Mouse (Mus musculus) thymus, adult 2 months (tissue): Measurements from ENCODE around the gene Arf6. TPM values are rescaled to one million over a fixed set of nuclear protein-coding genes. Genes with fewer than 3 reads are reported as not detected.

Experiments
- DNase-seq: peaks from one replicate; pipeline ENCODE4 v3.0.0; 2021
- H3K27ac ChIP-seq: fragments of 200-500 bp; 2 replicates; pipeline ENCODE4 v1.5.1; 2012; ENCODE audit warnings: low read length, control low read depth; ENCODE audit not compliant: control insufficient read depth, insufficient read depth
- H3K27me3 ChIP-seq: fragments of 200-500 bp; 2 replicates; pipeline ENCODE4 v1.6.1; 2012; ENCODE audit warnings: mild to moderate bottlenecking, low read length, moderate library complexity, mixed read lengths; ENCODE audit not compliant: control insufficient read depth, insufficient read depth
- H3K36me3 ChIP-seq: fragments of 200-500 bp; 2 replicates; pipeline ENCODE4 v1.6.1; 2012; ENCODE audit warnings: mild to moderate bottlenecking, low read length, moderate library complexity; ENCODE audit not compliant: control insufficient read depth, insufficient read depth
- H3K4me1 ChIP-seq: fragments of 200-500 bp; replicated peaks from 2 replicates; pipeline ENCODE4 v1.6.1; 2012; ENCODE audit warnings: low read length; ENCODE audit not compliant: control insufficient read depth, insufficient read depth
- H3K4me3 ChIP-seq: fragments of 200-500 bp; 2 replicates; pipeline ENCODE4 v1.5.1; 2012; ENCODE audit warnings: mild to moderate bottlenecking, low read length, control low read depth, moderate library complexity; ENCODE audit not compliant: control insufficient read depth, insufficient read depth
- CTCF ChIP-seq: fragments of 200-500 bp; IDR thresholded peaks from 2 replicates; pipeline ENCODE4 v1.5.1; 2012; ENCODE audit warnings: mild to moderate bottlenecking, control low read depth, low read length, moderate library complexity, borderline replicate concordance; ENCODE audit not compliant: control insufficient read depth, poor library complexity, insufficient read depth; ENCODE audit errors: extremely low read depth
- POLR2A ChIP-seq: fragments of 200-500 bp; IDR thresholded peaks from 2 replicates; pipeline ENCODE4 v1.6.1; 2012; ENCODE audit warnings: mild to moderate bottlenecking, low read length, control low read depth, moderate library complexity; ENCODE audit not compliant: control insufficient read depth, poor library complexity, insufficient read depth; ENCODE audit errors: extremely low read depth
- WGBS: fragments of 180-500 bp; shearing (Covaris S2); methylation state at CpG from one replicate; pipeline ENCODE4 v1.1.7; 2018; 5-methylcytosine and 5-hydroxymethylcytosine counted together
- polyA plus RNA-seq: library from polyadenylated mRNA; depleted of rRNA; stranded (reverse); fragments of >200 nt; gene quantifications from 2 replicates; pipeline ENCODE4 v1.2.3, GENCODE M21; 2012

Gene Arf6
- polyA plus RNA-seq, 1 experiment: 226 TPM

DNA sequence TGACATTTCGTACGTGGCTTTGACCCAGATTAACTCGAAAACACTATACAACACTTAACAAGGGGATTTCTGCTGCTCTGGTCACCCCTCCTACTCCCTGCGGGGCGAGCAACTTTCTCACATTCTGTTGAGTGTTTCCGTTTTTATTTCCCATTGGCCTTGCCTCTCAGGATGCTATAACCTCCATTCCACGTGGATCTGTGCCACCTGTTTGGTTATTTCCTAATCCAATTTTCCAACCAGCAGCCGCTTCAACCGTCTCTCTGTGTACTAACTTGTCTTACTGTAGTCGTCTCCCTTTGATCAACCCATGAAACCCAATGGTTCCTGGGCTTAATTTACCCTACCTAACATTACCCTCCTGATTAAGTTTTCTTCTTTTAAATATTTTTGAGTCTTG is 21.1 kb downstream of the Arf6 start:
- no peak for DNase-seq
- Histone ChIP-seq H3K27me3 (no peaks in the 10 kb centered on the region), H3K4me3 (no peak overlapping the region), H3K4me1 (no peaks in the 10 kb centered on the region), H3K27ac (no peak overlapping the region), H3K36me3 (no peaks in the 10 kb centered on the region)
- WGBS: 92% methylated on average over 10 of the region's 10 CpGs
- TF ChIP-seq CTCF (no peak), POLR2A (no peak)

DNA sequence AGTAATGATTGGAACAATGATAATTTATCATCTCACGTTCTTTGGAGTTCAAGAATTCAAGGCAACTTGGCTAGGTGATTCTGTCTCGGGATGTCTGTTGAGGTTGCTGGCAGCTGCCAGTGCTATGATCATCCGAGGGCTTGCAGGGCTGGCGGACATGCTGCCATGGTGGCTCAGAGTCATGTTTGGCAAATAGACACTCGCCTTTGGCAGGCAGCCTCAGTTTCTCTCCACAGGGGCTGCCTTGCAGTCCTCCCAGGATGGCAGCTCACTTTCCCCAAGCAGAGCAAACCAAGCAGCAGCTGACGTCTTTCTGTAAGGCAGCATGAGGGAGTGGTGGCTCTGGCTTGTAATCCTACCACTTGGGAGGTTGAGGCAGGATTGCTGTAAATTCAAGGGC is 22.5 kb downstream of the Arf6 start:
- WGBS: 98% methylated on average over 6 of the region's 6 CpGs
- H3K36me3 ChIP-seq: no peaks in the 10 kb centered on the region
- no peak for DNase-seq
- H3K4me1 ChIP-seq: no peaks in the 10 kb centered on the region
- H3K4me3 ChIP-seq: no peak overlapping the region
- H3K27me3 ChIP-seq: no peaks in the 10 kb centered on the region
- no peak for TF ChIP-seq CTCF
- TF ChIP-seq POLR2A: no peak
- H3K27ac ChIP-seq: no peak overlapping the region

DNA sequence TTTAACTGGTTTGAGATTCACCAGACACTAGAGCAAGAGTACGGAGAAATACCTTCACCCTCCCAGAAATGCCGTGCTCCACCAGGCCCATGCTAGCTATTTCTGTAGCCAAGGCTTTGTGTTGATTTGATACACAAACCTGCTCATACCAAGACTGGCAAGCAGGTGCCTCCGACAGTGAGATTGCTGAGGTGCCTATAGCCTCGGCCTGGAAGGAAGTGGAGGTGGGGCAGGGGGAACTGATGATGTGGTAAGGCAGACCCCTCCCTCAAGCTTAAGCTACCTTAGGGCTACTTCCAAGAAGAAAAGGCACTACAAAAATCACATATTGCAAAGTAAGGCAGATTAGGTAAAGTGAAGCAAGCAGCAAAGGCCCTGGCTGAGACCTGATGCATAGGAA is 28.4 kb downstream of the Arf6 start:
- DNase-seq: no peak
- Histone ChIP-seq H3K4me1 (no peaks in the 10 kb centered on the region; the same call in 1 of the 2 replicates), H3K27ac (no peak overlapping the region), H3K27me3 (no peaks in the 10 kb centered on the region), H3K36me3 (no peaks in the 10 kb centered on the region), H3K4me3 (no peak overlapping the region)
- TF ChIP-seq CTCF: no peak
- no peak for TF ChIP-seq POLR2A
- 70% methylated on average over 4 of the region's 4 CpGs for WGBS

DNA sequence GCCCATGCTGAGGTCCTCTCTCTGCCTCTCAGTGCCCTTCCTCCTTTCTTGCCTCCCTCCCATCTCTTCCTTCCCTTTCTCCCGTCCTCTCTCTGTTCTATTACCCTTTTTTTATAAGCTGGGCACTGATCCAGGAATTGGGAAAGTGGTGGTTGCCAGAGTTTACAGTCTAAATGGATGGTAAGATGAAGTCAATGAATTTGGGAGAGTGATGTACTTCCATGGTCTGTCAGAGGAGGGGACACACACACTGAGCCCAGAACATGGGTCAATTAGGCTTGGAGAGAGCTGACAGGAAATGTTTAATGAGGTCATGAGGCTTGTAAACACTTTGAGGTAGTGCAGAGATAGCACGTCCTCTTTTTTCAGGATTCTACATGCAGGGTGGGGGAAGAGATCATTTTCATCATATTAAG is 28.9 kb downstream of the Arf6 start:
- DNase-seq: no peak
- TF ChIP-seq CTCF (no peak), POLR2A (no peak)
- no peaks in the 10 kb centered on the region for H3K36me3 ChIP-seq

DNA sequence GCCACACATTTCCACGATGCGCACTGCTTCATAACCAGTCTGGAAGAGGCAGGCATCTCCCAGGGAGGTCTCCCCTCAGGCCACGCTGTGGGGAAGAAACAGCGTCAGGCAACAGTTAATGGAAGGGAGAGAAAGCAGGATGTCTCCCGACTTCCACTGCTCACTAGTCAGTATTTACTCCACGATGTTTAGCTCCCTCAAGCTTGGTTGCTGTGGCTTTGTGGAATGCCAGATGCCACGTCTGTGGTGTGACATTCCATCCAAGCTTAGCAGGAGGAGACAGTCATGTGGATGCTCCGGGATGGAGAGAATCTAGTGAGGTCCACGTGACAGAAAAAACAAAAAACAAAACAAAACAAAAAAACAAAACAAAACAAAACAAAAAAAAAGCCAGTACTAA is 30.1 kb downstream of the Arf6 start:
- no peak overlapping the region for H3K27ac ChIP-seq
- no peak for DNase-seq
- 88% methylated on average over 9 of the region's 9 CpGs for WGBS
- H3K27me3 ChIP-seq: no peaks in the 10 kb centered on the region
- no peak for TF ChIP-seq CTCF
- TF ChIP-seq POLR2A: no peak
- H3K4me3 ChIP-seq: no peak overlapping the region
- H3K4me1 ChIP-seq: no peaks in the 10 kb centered on the region; the same call in 1 of the 2 replicates
- H3K36me3 ChIP-seq: no peaks in the 10 kb centered on the region

More for the DNA sequence above, 28.9 kb downstream of the Arf6 start:
- no peaks in the 10 kb centered on the region for H3K27me3 ChIP-seq
- WGBS: 37% methylated on average over 2 of the region's 2 CpGs
- no peaks in the 10 kb centered on the region; the same call in 1 of the 2 replicates for H3K4me1 ChIP-seq
- no peak overlapping the region for H3K4me3 ChIP-seq
- H3K27ac ChIP-seq: no peak overlapping the region

DNA sequence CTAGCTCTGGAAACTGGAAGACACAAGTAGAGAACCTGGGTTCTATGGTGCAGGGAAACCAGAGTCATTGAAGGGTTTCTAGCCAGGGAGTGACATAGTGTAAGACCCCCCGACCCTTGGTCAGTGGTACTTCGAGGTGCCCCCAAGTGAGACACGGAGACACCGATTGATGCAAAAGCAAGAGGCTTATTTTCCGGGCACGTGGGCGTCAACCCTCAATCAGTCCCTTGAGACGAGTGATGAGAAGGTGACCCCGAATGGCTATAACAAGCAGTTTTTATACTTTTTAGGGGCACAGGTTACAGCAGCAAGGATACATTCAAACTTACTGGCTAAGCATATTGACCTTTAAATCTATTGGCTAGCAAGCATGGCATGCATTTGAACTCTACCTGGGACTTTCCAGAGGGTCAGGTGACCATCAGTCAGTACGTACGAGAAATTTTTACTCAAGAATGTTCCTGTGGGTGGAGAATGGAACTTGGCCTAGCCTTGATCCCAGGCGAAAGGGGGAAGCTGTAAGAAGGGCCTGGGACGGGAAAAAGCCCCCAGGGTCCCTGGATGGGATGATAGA is 30.7 kb downstream of the Arf6 start:
- Histone ChIP-seq H3K4me1 (no peaks in the 10 kb centered on the region; the same call in 1 of the 2 replicates), H3K27ac (no peak overlapping the region), H3K4me3 (no peak overlapping the region), H3K36me3 (no peaks in the 10 kb centered on the region), H3K27me3 (no peaks in the 10 kb centered on the region)
- TF ChIP-seq CTCF (no peak), POLR2A (no peak)
- no peak for DNase-seq
- WGBS: 95% methylated on average over 13 of the region's 13 CpGs

DNA sequence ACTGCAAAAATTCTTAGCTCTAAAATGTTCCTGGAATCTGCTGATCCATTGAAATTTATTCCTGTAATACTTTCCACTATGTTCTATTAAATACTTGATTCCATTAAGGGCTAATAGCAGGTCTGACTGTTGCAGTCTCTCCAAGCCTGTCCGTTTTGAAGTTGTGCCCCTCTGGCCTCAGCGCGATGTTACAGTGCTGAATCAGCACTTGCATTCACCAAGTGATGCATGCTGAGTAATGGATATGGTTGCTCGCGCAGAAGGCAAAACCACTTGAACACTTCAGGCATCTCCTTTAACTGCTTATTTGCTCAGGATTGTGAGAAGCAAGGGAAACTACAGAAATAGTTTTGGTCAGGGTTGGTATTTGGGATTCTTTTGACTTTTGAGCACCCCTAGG is 38.8 kb downstream of the Arf6 start:
- no peak for DNase-seq
- TF ChIP-seq POLR2A (no peak), CTCF (no peak)
- no peaks in the 10 kb centered on the region for H3K27me3 ChIP-seq
- no peak overlapping the region for H3K27ac ChIP-seq
- no peaks in the 10 kb centered on the region for H3K36me3 ChIP-seq
- peaks cover 14% of the 10 kb centered on the region for H3K4me1 ChIP-seq
- H3K4me3 ChIP-seq: no peak overlapping the region
- WGBS: 66% methylated on average over 5 of the region's 5 CpGs
